Mouse (Mus musculus) lung, postnatal 0 days (tissue): Measurements from ENCODE around the gene Milr1. TPM values are rescaled to one million over a fixed set of nuclear protein-coding genes. Genes with fewer than 3 reads are reported as not detected.

Experiments
- ATAC-seq: fragments of 200-750 bp; cut with Nextera tagmentation; 2 replicates; pipeline ENCODE4 v1.8.0; 2017; ENCODE audit warnings: moderate library complexity
- DNase-seq: peaks from one replicate; pipeline ENCODE4 v3.0.0-alpha.2; 2016; ENCODE audit warnings: low spot score
- H3K27ac ChIP-seq: fragments of 300-500 bp; sonication (generic); 2 replicates; pipeline ENCODE4 v1.5.1; 2014; ENCODE audit warnings: antibody characterized with exemption, mild to moderate bottlenecking, low read length, mixed read lengths
- H3K27me3 ChIP-seq: fragments of 300-500 bp; sonication (generic); replicated peaks from 2 replicates; pipeline ENCODE4 v1.6.1; 2014; ENCODE audit warnings: low read length, mixed read lengths; ENCODE audit not compliant: insufficient read depth
- H3K36me3 ChIP-seq: fragments of 300-500 bp; sonication (generic); 2 replicates; pipeline ENCODE4 v1.6.1; 2014; ENCODE audit warnings: low read length, mixed read lengths; ENCODE audit not compliant: insufficient read depth
- H3K4me1 ChIP-seq: fragments of 300-500 bp; sonication (generic); 2 replicates; pipeline ENCODE4 v1.6.1; 2014; ENCODE audit warnings: antibody characterized with exemption, low read depth, low read length, mixed read lengths; ENCODE audit not compliant: insufficient read depth
- H3K4me2 ChIP-seq: fragments of 300-500 bp; sonication (generic); replicated peaks from 2 replicates; pipeline ENCODE4 v1.6.1; 2014; ENCODE audit warnings: low read depth, mild to moderate bottlenecking, low read length, moderate library complexity, mixed read lengths
- H3K4me3 ChIP-seq: fragments of 300-500 bp; sonication (generic); 2 replicates; pipeline ENCODE4 v1.5.1; 2014; ENCODE audit warnings: low read depth, low read length
- H3K9ac ChIP-seq: fragments of 300-500 bp; sonication (generic); replicated peaks from 2 replicates; pipeline ENCODE4 v1.6.1; 2014; ENCODE audit warnings: low read depth, mild to moderate bottlenecking
- H3K9me3 ChIP-seq: fragments of 300-500 bp; sonication (generic); 2 replicates; pipeline ENCODE4 v1.6.1; 2016; ENCODE audit warnings: low read length, mixed read lengths
- CTCF ChIP-seq: IDR thresholded peaks from 2 replicates; pipeline ENCODE4 v1.5.1; 2016; ENCODE audit warnings: antibody characterized with exemption, mild to moderate bottlenecking
- EP300 ChIP-seq: IDR thresholded peaks from 2 replicates; pipeline ENCODE4 v1.6.1; 2016; ENCODE audit warnings: antibody characterized with exemption, mild to moderate bottlenecking, control low read depth
- WGBS: fragments of 180-500 bp; shearing (Covaris S2); extraction: QIAGEN DNeasy Blood & Tissue Kit; methylation state at CpG from one replicate; pipeline ENCODE4 v1.1.7; 2014; 5-methylcytosine and 5-hydroxymethylcytosine counted together
- polyA plus RNA-seq: library from polyadenylated mRNA; unstranded; fragments of >200 nt; fragmentation: Nextera tagmentation; extraction: Ambion mirVana; gene quantifications from 2 replicates; pipeline ENCODE4 v1.2.1, GENCODE M21; 2015

The Milr1 gene
- polyA plus RNA-seq, 1 experiment from 2014 or later, result 4.1 TPM

GRCm38 (mm10) chr11:106762139-106762799, 11.2 kb downstream of the Milr1 start:
- 32% methylated on average over 5 of the region's 5 CpGs for WGBS
- peak; percentile 91 for DNase-seq
- Histone ChIP-seq H3K4me2 (no peak overlapping the region), H3K27ac (peak overlapping the region; percentile 77), H3K36me3 (no peaks in the 10 kb centered on the region), H3K27me3 (no peaks in the 10 kb centered on the region), H3K9me3 (no peaks in the 10 kb centered on the region), H3K9ac (no peak overlapping the region), H3K4me1 (peaks cover 6% of the 10 kb centered on the region; the same call in 1 of the 2 replicates), H3K4me3 (no peak overlapping the region)
- TF ChIP-seq EP300 (no peak), CTCF (no peak)
- ATAC-seq, result peak; percentile 92

- WGBS, result 65% methylated on average over 9 of the region's 9 CpGs
These were observed 11.8 kb downstream of the Milr1 start for GRCm38 (mm10) chr11:106762800-106763185.

DNA sequence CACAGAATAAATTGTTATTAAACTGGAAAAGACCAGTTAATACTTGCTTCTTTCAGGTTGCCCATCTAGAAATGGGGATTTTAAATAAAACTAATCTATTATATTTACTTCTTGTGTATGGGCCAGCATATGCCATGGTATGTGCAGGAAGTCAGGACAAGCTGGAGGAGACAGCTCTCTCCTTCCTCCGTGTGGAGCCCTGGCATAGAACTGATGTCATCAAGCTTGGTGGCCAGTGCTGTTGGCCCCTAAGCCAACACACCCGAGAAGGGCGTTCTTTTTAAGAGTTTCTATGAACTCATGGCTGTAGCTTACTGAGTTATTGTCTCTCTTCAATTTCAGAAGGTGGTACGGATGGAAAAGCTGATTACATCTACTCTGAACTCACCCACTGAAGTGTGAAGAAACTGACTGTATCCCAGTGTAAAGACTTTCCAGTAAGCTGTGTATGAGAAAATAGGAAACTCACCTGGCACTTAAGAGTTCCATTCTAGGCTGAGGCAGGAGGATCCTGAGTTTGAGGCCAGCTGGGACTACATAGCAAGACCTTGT, 15.7 kb downstream of the Milr1 start:
- TF ChIP-seq EP300 (no peak), CTCF (no peak)
- Histone ChIP-seq H3K4me2 (no peak overlapping the region), H3K4me1 (peaks cover 6% of the 10 kb centered on the region; the same call in 1 of the 2 replicates), H3K4me3 (no peak overlapping the region), H3K27me3 (no peaks in the 10 kb centered on the region), H3K9me3 (no peaks in the 10 kb centered on the region), H3K9ac (no peak overlapping the region), H3K27ac (no peak overlapping the region), H3K36me3 (peaks cover 17% of the 10 kb centered on the region; the same call in 1 of the 2 replicates)
- DNase-seq (no peak), ATAC-seq (no peak)
- WGBS, result 87% methylated on average over 4 of the region's 4 CpGs

More at GRCm38 (mm10) chr11:106762800-106763185, 11.8 kb downstream of the Milr1 start:
- no peak for TF ChIP-seq EP300
- TF ChIP-seq CTCF, result no peak
- peaks cover 6% of the 10 kb centered on the region; the same call in 1 of the 2 replicates for H3K4me1 ChIP-seq
- no peaks in the 10 kb centered on the region for H3K9me3 ChIP-seq
- H3K27ac ChIP-seq, result peak overlapping the region; percentile 77
- no peaks in the 10 kb centered on the region for H3K27me3 ChIP-seq
- DNase-seq, result no peak
- no peak for ATAC-seq
- no peak overlapping the region for H3K4me2 ChIP-seq
- no peak overlapping the region for H3K9ac ChIP-seq
- H3K36me3 ChIP-seq, result peaks cover 1% of the 10 kb centered on the region; the same call in 1 of the 2 replicates
- no peak overlapping the region for H3K4me3 ChIP-seq

GRCm38 (mm10) chr11:106767516-106767915, 16.5 kb downstream of the Milr1 start:
- Histone ChIP-seq H3K9ac (no peak overlapping the region), H3K4me1 (no peaks in the 10 kb centered on the region), H3K4me3 (no peak overlapping the region), H3K36me3 (peaks cover 23% of the 10 kb centered on the region; the same call in 1 of the 2 replicates), H3K27me3 (no peaks in the 10 kb centered on the region), H3K27ac (no peak overlapping the region), H3K4me2 (no peak overlapping the region), H3K9me3 (no peaks in the 10 kb centered on the region)
- ATAC-seq (no peak), DNase-seq (no peak)
- peak; percentile 30; the same call in 1 of the 2 replicates for TF ChIP-seq CTCF
- TF ChIP-seq EP300, result no peak
- WGBS, result 94% methylated on average over 4 of the region's 4 CpGs

DNA sequence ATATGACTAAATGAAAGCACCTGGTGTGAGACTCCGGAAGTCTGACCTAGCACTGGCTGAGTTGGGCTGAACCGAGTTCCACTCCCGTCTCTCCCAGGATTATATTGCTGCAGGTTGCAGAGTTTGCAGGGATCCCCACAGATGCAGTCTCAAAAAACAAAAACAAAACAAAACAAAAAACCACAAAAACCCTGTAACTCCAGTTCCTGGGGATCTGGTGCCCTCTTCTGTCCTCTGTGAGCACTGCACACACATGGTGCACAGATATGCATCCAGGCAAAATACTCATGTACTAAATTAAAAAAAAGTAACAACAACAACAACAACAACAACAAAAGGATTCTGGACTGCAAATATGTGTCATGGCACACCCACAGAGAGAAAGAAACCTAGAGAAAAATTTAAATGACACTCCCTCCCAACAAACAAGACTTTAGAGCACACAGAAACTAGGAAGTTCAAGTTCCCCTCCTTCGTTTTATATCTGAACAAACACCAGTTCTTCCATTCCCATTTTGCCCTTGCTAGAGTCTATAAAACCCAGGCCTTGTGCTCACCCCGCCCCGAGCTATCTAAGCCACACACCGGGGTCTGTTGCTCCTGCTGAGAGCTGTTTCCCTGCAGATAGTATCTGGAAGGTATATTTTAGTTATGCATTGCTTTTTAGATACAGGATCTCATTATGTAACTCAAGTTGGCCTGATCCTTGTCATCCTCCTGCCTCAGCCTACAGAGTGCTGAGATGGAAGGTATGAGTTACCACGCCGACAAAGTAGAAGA, 19.4 kb downstream of the Milr1 start:
- no peak overlapping the region for H3K9ac ChIP-seq
- DNase-seq (no peak), ATAC-seq (no peak)
- H3K4me2 ChIP-seq, result no peak overlapping the region
- H3K36me3 ChIP-seq, result peaks cover 37% of the 10 kb centered on the region; the same call in 1 of the 2 replicates
- no peak overlapping the region for H3K4me3 ChIP-seq
- H3K27me3 ChIP-seq, result no peaks in the 10 kb centered on the region
- H3K27ac ChIP-seq, result no peak overlapping the region
- H3K9me3 ChIP-seq, result no peaks in the 10 kb centered on the region
- TF ChIP-seq EP300 (no peak), CTCF (peak; percentile 67)
- WGBS, result 96% methylated on average over 9 of the region's 9 CpGs
- no peaks in the 10 kb centered on the region for H3K4me1 ChIP-seq

GRCm38 (mm10) chr11:106773061-106773460, 22.0 kb downstream of the Milr1 start:
- H3K27me3 ChIP-seq, result no peaks in the 10 kb centered on the region
- DNase-seq, result no peak
- H3K4me3 ChIP-seq, result no peak overlapping the region
- no peak overlapping the region for H3K27ac ChIP-seq
- H3K36me3 ChIP-seq, result peaks cover 33% of the 10 kb centered on the region; the same call in 1 of the 2 replicates
- no peak for ATAC-seq
- H3K4me1 ChIP-seq, result no peaks in the 10 kb centered on the region
- no peak overlapping the region for H3K4me2 ChIP-seq
- H3K9ac ChIP-seq, result no peak overlapping the region
- no peaks in the 10 kb centered on the region for H3K9me3 ChIP-seq
- WGBS, result 93% methylated on average over 9 of the region's 9 CpGs
- TF ChIP-seq EP300 (no peak), CTCF (no peak)
